Mouse (Mus musculus) ES-E14 (cell line): ENCODE results near the gene Spcs2.

ENCODE experiments used
- HCFC1 ChIP-seq: IDR thresholded peaks from 2 replicates; pipeline ENCODE4 v1.6.1; 2012; ENCODE audit warnings: low read length, inconsistent platforms, borderline replicate concordance; ENCODE audit not compliant: insufficient read depth
- ZC3H11A ChIP-seq: IDR thresholded peaks from 2 replicates; pipeline ENCODE4 v1.6.1; 2012; ENCODE audit warnings: low read depth, mild to moderate bottlenecking, inconsistent platforms, low read length, borderline replicate concordance

DNA sequence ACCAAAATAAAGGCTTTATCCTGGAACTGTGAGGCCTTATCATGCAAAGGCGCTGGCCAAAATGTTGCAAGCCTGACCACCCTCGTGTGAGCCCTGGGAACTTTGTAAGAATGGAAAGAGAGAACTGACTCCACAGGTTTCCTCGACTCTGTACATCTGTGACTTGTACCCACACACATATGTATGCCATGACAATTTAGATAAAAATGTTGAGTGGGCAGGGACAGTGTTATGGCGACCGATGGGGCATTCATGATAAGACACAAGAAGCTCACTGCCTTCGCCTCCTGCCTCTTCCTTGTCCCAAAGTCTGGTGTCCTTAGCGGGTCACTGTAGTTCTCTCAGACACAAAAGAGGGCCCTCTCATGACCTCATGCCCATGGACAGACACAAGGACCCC is 64.1 kb downstream of the Spcs2 start:
- TF ChIP-seq HCFC1 (no peak), ZC3H11A (no peak)
